Mouse (Mus musculus) limb, embryonic 13.5 days (tissue): ENCODE results near the gene Nup188. TPM values are rescaled to one million over a fixed set of nuclear protein-coding genes. Genes with fewer than 3 reads are reported as not detected.
A peak's percentile ranks its signal among the peaks of the same experiment; 100 is the strongest.

Experiments used
- ATAC-seq: fragments of 200-750 bp; cut with Nextera tagmentation; 2 replicates; pipeline ENCODE4 v1.8.0; 2017; ENCODE audit warnings: low read depth, moderate number of reproducible peaks, moderate TSS enrichment; ENCODE audit not compliant: low FRiP score
- H3K27ac ChIP-seq: fragments of 300-500 bp; sonication (generic); 2 replicates; pipeline ENCODE4 v1.5.1; 2015; ENCODE audit warnings: inconsistent platforms, mild to moderate bottlenecking, moderate library complexity
- H3K27me3 ChIP-seq: fragments of 300-500 bp; sonication (generic); 2 replicates; pipeline ENCODE4 v1.6.1; 2015; ENCODE audit warnings: mild to moderate bottlenecking, inconsistent platforms
- H3K36me3 ChIP-seq: fragments of 300-500 bp; sonication (generic); 2 replicates; pipeline ENCODE4 v1.6.1; 2015; ENCODE audit warnings: inconsistent platforms, mild to moderate bottlenecking, moderate library complexity
- H3K4me1 ChIP-seq: fragments of 300-500 bp; sonication (generic); 2 replicates; pipeline ENCODE4 v1.6.1; 2015; ENCODE audit warnings: inconsistent platforms
- H3K4me2 ChIP-seq: fragments of 300-500 bp; sonication (generic); replicated peaks from 2 replicates; pipeline ENCODE4 v1.6.1; 2015; ENCODE audit warnings: inconsistent platforms, mild to moderate bottlenecking, moderate library complexity
- H3K4me3 ChIP-seq: fragments of 300-500 bp; sonication (generic); 2 replicates; pipeline ENCODE4 v1.5.1; 2015; ENCODE audit warnings: moderate library complexity, mild to moderate bottlenecking, inconsistent platforms
- H3K9ac ChIP-seq: fragments of 300-500 bp; sonication (generic); 2 replicates; pipeline ENCODE4 v1.6.1; 2015; ENCODE audit warnings: mild to moderate bottlenecking, inconsistent platforms
- H3K9me3 ChIP-seq: fragments of 300-500 bp; sonication (generic); 2 replicates; pipeline ENCODE4 v1.6.1; 2016; ENCODE audit warnings: inconsistent platforms
- WGBS: fragments of 180-500 bp; shearing (Covaris S2); methylation state at CpG from one replicate; pipeline ENCODE4 v1.1.7; 2015; 5-methylcytosine and 5-hydroxymethylcytosine counted together
- polyA plus RNA-seq: library from polyadenylated mRNA; unstranded; fragments of >200 nt; fragmentation: Nextera tagmentation; extraction: Ambion mirVana; gene quantifications from 2 replicates; pipeline ENCODE4 v1.2.1, GENCODE M21; 2015

Nup188 gene
- polyA plus RNA-seq, 1 experiment from 2014 or later = 41.2 TPM

DNA sequence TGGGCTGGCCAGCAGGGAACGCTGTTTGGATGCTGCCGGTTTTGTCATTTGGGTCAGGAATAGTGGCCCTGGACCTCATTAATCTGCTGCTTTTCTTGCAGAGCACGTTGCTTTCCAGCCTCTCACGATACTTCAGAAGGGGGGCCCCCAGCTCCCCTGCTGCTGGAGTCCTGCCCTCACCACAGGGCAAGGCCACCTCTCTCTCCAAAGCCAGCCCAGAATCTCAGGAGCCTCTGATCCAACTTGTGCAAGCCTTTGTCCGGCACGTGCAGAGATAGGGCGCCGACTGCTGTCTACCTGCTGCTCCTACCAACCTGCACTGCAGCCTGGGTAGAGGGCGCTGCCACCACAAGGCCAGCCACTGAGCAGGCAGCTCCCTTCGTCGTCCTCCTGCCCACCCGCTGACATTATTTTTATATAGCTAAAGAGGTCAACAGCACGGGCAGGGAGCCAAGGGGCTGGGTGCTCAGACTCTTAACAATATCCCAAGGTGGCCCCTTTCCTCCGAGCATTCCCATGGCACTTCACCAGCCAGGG lies 57.5 kb downstream of the Nup188 start:
- H3K27ac ChIP-seq = no peak overlapping the region
- ATAC-seq = no peak
- WGBS = 79% methylated on average over 14 of the region's 14 CpGs

GRCm38 (mm10) chr2:30345971-30346676 lies 59.9 kb downstream of the Nup188 start:
- Histone ChIP-seq H3K27ac (no peak overlapping the region), H3K27me3 (no peaks in the 10 kb centered on the region), H3K9ac (no peak overlapping the region), H3K4me1 (peaks cover 3% of the 10 kb centered on the region; the same call in 1 of the 2 replicates), H3K4me2 (no peak overlapping the region), H3K36me3 (peaks cover 100% of the 10 kb centered on the region), H3K9me3 (no peaks in the 10 kb centered on the region), H3K4me3 (no peak overlapping the region)
- 90% methylated on average over 7 of the region's 7 CpGs for WGBS
- ATAC-seq = no peak

More for the DNA sequence above, 57.5 kb downstream of the Nup188 start:
- Histone ChIP-seq H3K9ac (no peak overlapping the region), H3K36me3 (peaks cover 100% of the 10 kb centered on the region), H3K27me3 (no peaks in the 10 kb centered on the region), H3K9me3 (no peaks in the 10 kb centered on the region), H3K4me2 (no peak overlapping the region), H3K4me1 (peaks cover 3% of the 10 kb centered on the region; the same call in 1 of the 2 replicates), H3K4me3 (no peak overlapping the region)

GRCm38 (mm10) chr2:30349196-30349595 lies 63.0 kb downstream of the Nup188 start:
- no peaks in the 10 kb centered on the region for H3K27me3 ChIP-seq
- H3K9ac ChIP-seq = no peak overlapping the region
- H3K36me3 ChIP-seq = peaks cover 92% of the 10 kb centered on the region
- no peak for ATAC-seq
- no peak overlapping the region for H3K4me2 ChIP-seq
- no peaks in the 10 kb centered on the region for H3K9me3 ChIP-seq
- H3K27ac ChIP-seq = no peak overlapping the region
- 81% methylated on average over 6 of the region's 6 CpGs for WGBS
- no peak overlapping the region for H3K4me3 ChIP-seq
- no peaks in the 10 kb centered on the region for H3K4me1 ChIP-seq

- no peaks in the 10 kb centered on the region for H3K9me3 ChIP-seq
- no peak overlapping the region for H3K9ac ChIP-seq
- no peaks in the 10 kb centered on the region for H3K4me1 ChIP-seq
- ATAC-seq = no peak
- H3K4me3 ChIP-seq = no peak overlapping the region
- no peak overlapping the region for H3K27ac ChIP-seq
- H3K36me3 ChIP-seq = peaks cover 83% of the 10 kb centered on the region
- 77% methylated on average over 2 of the region's 2 CpGs for WGBS
- no peaks in the 10 kb centered on the region for H3K27me3 ChIP-seq
- H3K4me2 ChIP-seq = no peak overlapping the region
These were observed 65.0 kb downstream of the Nup188 start for GRCm38 (mm10) chr2:30351149-30351548.

DNA sequence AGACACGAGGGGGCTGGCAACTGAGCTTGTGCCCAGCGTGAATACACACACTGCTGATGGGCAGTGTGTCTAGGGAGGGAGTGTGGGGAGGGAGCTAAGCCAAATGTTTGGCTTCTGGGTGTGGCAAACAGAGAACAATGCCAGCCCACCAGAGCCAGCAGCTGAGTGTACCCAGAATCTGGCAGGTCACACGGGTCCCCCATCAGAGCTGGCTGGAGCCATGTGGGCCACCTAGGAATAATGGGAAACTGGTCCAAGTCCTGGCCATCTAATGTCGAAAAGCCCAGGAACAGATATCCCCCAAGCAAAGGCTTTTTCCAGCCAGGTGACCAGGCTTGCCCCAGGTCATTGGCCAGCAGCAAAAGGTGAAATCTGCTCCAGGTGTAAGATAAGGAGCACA lies 69.7 kb downstream of the Nup188 start:
- Histone ChIP-seq H3K9ac (peak overlapping the region; percentile 32), H3K27me3 (no peaks in the 10 kb centered on the region), H3K4me1 (peaks cover 23% of the 10 kb centered on the region), H3K4me2 (no peak overlapping the region), H3K4me3 (no peak overlapping the region), H3K27ac (no peak overlapping the region), H3K36me3 (peaks cover 36% of the 10 kb centered on the region), H3K9me3 (no peaks in the 10 kb centered on the region)
- ATAC-seq = no peak
- 70% methylated on average over 4 of the region's 4 CpGs for WGBS

- Histone ChIP-seq H3K36me3 (peaks cover 32% of the 10 kb centered on the region), H3K27ac (no peak overlapping the region), H3K9me3 (no peaks in the 10 kb centered on the region), H3K4me1 (peaks cover 23% of the 10 kb centered on the region), H3K4me3 (no peak overlapping the region), H3K27me3 (no peaks in the 10 kb centered on the region), H3K9ac (0 out of 2 replicates have a peak overlapping the region, but pooled peaks have one; percentile 32), H3K4me2 (no peak overlapping the region)
- ATAC-seq = no peak
- 50% methylated on average over 4 of the region's 4 CpGs for WGBS
These were observed 70.1 kb downstream of the Nup188 start for GRCm38 (mm10) chr2:30356266-30356665.

- Histone ChIP-seq H3K9me3 (no peaks in the 10 kb centered on the region), H3K4me2 (no peak overlapping the region), H3K4me3 (no peak overlapping the region), H3K36me3 (peaks cover 31% of the 10 kb centered on the region), H3K9ac (peak overlapping the region; percentile 89; the same call in 1 of the 2 replicates), H3K27ac (no peak overlapping the region), H3K27me3 (no peaks in the 10 kb centered on the region), H3K4me1 (peaks cover 23% of the 10 kb centered on the region)
- ATAC-seq = no peak
- 71% methylated on average over 9 of the region's 9 CpGs for WGBS
These were observed 70.7 kb downstream of the Nup188 start for GRCm38 (mm10) chr2:30356906-30357305.

DNA sequence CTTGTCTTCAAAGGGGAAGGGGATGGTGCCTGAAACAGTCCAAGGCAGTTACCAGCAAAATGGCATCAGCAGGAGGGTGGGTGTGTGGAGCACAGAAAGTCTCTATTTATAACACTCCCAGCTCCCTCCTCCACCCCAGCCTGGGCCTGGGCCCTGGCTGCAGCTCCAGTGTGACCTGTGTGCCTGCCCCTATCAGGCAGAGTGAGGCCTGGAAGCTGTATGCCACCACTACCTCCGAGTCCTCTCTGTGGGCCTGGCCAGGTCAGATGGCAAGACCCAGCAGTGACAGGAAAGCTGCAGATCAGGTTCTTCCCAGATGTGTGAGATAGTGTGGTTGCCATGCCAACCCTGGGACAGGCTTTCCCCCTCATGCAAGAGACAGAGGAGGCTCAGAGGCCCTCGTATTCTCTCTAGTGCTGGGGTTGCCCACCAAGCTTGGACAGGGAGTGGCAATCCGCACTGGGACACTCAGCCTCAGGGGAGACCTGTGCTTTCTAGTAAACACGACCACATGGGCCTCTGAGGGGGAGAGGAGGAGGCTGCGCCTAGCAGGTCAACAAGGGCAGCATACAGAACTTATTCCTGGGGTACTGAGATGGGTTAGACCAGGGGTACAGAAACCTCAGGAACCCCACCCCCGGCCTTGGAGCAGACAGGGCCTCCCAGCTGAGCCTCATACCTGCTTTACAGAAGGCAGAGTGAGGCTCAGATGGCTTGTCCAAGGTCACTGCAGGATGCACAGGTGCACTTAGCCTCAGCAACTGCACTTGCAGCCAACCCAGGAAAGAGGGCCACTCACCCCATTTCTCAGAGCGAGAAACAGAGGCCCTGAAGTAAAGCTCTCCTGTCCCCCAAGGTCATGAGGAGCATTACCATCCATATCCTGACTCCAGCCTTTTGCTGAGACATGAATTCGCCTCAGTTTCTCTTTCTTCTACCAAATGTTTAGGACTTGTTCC lies 71.6 kb downstream of the Nup188 start:
- Histone ChIP-seq H3K27ac (no peak overlapping the region), H3K9ac (peak overlapping the region; percentile 89), H3K4me1 (peaks cover 23% of the 10 kb centered on the region), H3K4me2 (peak overlapping the region; percentile 92), H3K36me3 (peaks cover 24% of the 10 kb centered on the region), H3K27me3 (no peaks in the 10 kb centered on the region), H3K9me3 (no peaks in the 10 kb centered on the region), H3K4me3 (peak overlapping the region; percentile 75)
- ATAC-seq = no peak
- WGBS = 57% methylated on average over 8 of the region's 8 CpGs

GRCm38 (mm10) chr2:30358533-30359531 lies 72.6 kb downstream of the Nup188 start, which contains the start of gene Sh3glb2:
Sh3glb2 (minus strand) TSS chr2:30359337.
- H3K4me1 ChIP-seq = peaks cover 23% of the 10 kb centered on the region
- H3K27me3 ChIP-seq = no peaks in the 10 kb centered on the region
- 2% methylated on average over 55 of the region's 73 CpGs for WGBS
- peaks cover 14% of the 10 kb centered on the region for H3K36me3 ChIP-seq
- H3K27ac ChIP-seq = peak within 1 kb of the TSS; percentile 53; the same call in 1 of the 2 replicates
- peak within 1 kb of the TSS; percentile 75 for H3K4me3 ChIP-seq
- H3K9ac ChIP-seq = peak within 1 kb of the TSS; percentile 89
- H3K4me2 ChIP-seq = peak within 1 kb of the TSS; percentile 92
- no peaks in the 10 kb centered on the region for H3K9me3 ChIP-seq
- peak; percentile 62 for ATAC-seq

- ATAC-seq = no peak
- Histone ChIP-seq H3K4me3 (no peak overlapping the region), H3K27ac (no peak overlapping the region), H3K4me1 (peaks cover 35% of the 10 kb centered on the region), H3K4me2 (no peak overlapping the region), H3K27me3 (no peaks in the 10 kb centered on the region), H3K9ac (no peak overlapping the region), H3K36me3 (no peaks in the 10 kb centered on the region), H3K9me3 (no peaks in the 10 kb centered on the region)
- WGBS = 70% methylated on average over 10 of the region's 10 CpGs
These were observed 74.4 kb downstream of the Nup188 start for GRCm38 (mm10) chr2:30360626-30361025.

GRCm38 (mm10) chr2:30362865-30363264 lies 76.7 kb downstream of the Nup188 start:
- ATAC-seq = no peak
- 74% methylated on average over 5 of the region's 5 CpGs for WGBS
- peaks cover 11% of the 10 kb centered on the region for H3K36me3 ChIP-seq
- H3K4me3 ChIP-seq = no peak overlapping the region
- H3K27me3 ChIP-seq = no peaks in the 10 kb centered on the region
- no peak overlapping the region for H3K27ac ChIP-seq
- H3K4me1 ChIP-seq = peaks cover 23% of the 10 kb centered on the region
- no peak overlapping the region for H3K9ac ChIP-seq
- H3K9me3 ChIP-seq = no peaks in the 10 kb centered on the region
- no peak overlapping the region for H3K4me2 ChIP-seq
